Mouse (Mus musculus) left cerebral cortex, postnatal 4 days (tissue): ENCODE results near the gene Cyp17a1. TPM values are rescaled to one million over a fixed set of nuclear protein-coding genes. Genes with fewer than 3 reads are reported as not detected.
A peak's percentile ranks its signal among the peaks of the same experiment; 100 is the strongest.

Experiments
- DNase-seq: peaks from one replicate; pipeline ENCODE4 v3.0.0-alpha.2; 2022
- intact Hi-C: fragments of 180-260 bp; cut with DNase I; formaldehyde crosslinking; loops from one replicate; pipeline ENCODE4 v1.15.1; 2025
- total RNA-seq, 2 experiments: library from RNA; stranded (reverse); gene quantifications; 2 replicates each; pipeline ENCODE4 v1.2.3; 2021

The Cyp17a1 gene
- total RNA-seq = under 1 TPM in 1 of 2 experiments, not detected in 1; 0.24 TPM

DNA sequence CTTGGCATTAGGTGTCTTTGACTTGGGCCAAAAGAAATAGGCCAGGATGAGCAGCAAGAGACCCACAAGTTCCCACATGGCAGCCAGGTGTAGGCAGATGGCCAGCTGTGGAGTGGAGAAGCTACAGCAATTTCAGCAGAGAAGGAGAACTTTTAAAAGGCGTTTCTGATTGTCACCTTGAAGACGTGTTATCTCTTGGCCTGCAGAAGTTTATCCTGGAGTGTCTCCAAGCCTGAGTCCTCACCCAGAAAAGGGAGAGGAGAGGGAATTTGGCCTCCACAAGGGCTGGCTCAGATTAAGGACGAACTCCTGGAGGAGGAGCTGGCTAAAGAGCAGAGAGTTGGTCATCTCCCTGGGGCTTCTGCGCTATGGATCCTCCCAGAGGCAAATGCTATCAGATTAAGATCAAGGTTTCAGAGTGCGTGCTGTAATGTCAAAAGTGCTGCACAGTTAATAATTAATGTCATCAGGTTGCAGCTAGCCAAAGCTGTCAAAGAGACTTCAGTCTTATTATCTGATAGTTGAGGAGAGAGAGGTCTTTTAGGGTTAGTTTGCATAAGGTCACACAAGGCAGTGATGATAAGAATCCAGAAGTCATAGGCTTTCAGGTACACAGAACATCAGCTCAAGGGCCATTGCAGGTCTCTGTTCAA, at the start of gene Cyp17a1:
Cyp17a1 (minus strand) TSS at position 407 of the 653 bp plus-strand sequence.
- intact Hi-C loops = loop anchor here (5.0 kb wide), 1 partner anchor 199 kb away; no protein-coding TSS in a partner anchor
- no peak for DNase-seq

DNA sequence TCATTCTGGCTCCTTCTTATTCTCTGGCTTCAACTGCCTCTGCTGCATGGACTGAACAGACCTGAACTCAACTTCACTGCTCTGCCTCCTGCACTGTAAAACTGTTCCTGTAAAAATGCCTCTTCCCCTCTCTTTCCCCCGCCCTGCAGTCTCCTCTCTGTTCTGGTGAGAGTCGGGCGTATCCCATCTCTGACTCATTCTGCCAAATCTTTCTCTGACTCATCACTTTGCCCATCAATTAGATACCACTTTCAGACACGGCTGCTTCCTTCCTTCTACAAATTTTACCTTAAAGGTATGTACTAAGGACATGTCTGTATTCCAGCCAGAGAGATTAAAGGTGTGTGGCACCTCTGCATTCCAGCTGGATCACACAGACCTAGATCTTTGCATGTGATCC, 45.2 kb upstream of the Cyp17a1 start:
- DNase-seq = no peak
- intact Hi-C loops = no loop called here

DNA sequence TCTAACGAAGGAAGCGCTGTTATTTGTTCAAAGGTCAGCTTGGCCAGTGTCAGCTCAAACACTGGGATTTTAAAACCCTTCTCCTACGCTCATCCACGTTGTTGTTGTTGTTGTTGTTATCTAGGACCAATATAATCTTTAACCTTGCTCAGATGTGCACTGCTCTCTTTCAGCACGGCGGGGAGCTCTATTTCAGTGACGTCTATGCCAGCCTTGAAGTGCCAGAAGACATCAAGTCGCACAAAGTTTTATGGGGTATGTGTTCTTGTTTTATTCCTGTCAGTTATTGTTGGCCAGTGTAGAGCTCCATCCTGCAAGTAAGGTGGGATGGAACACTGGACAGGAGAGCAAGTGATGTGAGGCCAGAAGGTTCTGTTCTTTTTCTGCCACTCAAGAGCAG, 42.0 kb upstream of the Cyp17a1 start:
- intact Hi-C loops = no loop called here
- no peak for DNase-seq

DNA sequence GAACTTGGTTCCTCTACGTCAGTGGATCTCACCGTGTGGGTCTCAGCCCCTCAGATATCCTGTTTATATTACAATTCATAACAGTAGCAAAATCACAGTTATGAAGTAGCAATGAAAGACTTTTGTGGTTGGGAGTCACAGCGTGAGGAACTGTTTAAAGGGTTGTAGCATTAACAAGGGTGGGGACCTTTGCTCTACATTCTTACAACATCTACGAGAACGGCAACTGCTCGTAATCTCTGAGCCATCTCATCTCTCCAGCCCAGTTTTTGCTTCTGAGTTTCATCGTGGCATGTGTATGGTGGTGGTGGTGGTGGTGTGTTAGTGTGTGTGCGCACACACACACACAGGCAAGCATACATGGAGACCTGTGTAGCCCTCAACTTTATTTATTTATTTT, 41.3 kb upstream of the Cyp17a1 start:
- DNase-seq = no peak
- intact Hi-C loops = no loop called here

DNA sequence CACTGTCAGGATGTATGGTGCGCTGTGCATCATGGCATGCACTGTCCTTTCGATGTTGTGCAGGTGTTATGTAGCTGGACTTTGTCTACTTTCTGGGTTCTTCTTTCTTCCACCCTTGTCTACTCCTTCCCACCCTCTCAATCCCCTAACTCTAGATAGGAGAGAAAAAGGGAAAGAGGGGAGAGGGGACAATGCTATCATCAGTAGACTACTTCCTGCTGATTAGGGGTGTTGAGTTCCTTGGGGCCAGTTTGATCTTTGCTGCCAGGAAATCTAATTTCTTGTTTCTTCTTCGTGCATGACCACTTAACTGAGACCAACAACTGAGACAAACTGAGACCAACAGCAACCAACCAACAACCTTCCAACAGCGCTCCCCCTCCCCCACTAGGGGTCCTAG, 37.6 kb upstream of the Cyp17a1 start:
- no peak for DNase-seq
- intact Hi-C loops = no loop called here

DNA sequence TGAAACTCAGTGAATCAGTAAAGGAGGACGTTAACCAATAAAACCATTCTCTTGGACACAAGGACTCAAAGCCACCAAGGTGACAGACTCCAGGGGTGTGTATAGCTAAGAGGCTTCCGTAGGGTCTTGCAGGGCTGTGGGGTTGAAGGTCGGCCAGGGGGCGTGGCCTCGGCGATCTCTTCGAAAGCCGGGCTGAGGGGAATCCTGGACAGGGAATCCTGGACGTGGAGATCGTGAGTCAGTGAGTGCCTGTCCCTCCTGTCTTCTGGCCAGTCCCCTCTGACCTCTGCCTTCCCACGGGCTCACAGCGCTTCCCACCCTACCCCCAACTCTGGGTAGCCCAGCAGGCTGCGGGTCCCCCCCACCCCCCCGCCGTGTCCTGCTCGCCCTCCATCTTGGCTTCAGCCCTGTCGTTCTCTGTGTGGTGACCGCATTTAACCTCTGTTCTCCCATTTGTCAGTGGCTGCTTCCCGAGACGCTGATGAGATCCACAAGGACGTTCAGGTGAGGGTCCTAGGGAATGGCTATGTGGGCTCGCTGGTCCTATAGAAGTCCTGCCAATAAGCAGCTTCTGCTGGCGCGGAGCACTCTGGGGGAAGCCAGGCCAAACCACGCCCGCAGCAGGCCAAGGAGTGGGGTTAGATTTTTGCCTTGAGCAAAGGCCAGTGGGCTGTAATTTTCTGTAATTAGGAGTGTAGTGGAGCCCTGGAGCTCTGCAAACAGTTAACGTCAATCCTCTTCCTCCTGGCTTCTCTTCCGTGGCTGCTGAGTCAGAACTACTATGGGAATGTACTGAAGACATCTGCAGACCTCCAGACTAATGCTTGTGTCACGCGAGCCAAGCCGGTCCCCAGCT, 34.6 kb upstream of the Cyp17a1 start, which contains the start of gene As3mt:
As3mt (plus strand) TSS at position 163 of the 856 bp plus-strand sequence.
- peak; percentile 70 for DNase-seq
- intact Hi-C loops = no loop called here

DNA sequence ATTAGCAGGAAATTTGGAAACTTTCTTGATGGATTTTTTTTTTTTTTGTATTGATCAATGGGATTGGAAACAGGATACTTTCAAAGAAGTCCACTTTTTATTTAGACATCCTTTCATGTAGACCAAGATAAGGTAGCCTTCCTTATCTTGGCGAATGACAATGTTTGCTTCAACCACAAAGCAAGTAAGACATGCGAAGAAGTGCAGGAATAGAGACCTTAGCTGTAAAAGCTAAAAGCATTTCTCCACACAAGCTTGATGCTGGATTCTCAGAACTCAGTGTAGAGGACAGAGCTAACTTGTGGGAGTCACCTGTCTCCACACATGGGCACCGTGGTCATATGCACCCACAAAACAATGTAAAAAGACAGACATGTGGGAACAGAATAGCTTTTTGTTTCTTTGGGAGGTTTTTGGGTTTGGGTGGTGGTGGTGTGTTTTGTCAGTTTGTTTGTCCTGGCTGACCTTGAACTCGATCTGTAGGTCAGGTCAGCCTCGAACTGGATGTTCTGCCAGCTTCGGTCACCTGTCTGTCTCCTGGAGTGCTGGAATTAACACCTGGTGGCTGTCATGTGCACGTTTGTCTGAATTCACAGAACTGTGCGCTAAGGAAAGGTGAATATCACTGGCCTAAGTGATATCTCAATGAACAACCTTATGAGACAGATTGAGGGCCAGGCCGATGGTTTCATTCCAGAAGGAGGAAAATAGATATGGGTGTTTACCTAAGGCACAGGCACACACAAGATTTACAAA, 33.7 kb upstream of the Cyp17a1 start:
- no peak for DNase-seq
- intact Hi-C loops = no loop called here

DNA sequence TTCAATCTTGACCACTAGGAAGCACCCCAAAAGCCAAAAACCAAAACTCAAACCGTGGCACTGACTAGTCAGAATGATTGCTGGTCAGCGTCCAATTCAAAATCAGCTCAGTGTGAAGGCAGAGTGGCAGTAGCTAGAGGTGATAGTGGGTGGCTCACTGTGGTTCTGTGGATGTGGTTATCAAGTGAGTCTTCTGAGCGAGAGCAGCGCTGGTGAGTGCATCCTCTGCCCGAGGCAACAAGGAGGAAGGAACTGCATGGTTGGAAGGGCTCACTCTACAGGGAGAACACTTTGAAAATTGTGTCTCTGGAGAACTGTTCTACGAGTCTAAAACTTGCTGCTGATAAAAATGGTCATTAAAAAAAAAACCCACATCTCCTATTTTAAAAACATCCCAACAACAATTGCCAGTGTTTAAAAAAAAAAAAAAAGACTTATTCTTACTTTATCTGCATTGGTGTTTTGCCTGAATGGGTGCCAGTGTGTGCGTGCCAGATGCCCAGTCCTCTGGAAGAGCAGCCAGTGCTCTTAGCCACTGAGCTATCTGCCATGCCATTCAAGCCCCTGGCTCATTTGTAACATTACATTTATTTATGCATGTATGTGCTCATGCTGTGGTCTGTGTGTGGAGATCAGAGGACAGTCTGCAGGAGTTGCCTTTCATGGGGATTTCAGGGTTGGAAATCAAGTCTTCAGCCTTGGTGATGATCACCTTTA, 33.0 kb upstream of the Cyp17a1 start:
- intact Hi-C loops = no loop called here
- DNase-seq = no peak

DNA sequence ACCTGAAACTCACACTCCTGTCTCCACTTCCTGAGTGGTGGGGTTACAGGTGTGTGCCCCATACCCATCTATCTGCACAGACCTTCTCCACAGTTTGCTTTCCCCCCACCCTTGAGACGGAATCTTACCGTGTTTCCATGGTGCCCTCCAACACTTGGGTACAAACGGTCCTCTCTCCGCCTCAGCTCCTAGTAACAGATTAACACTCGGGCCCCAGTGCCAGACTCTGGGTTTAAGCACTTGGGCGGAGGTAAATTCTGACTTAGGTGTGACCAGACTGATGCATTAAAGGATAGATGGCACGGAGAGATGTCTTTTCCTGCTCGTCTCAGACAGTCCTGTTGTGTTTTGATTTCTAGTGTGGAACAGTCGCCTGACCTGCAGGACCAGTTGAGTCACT, 28.2 kb upstream of the Cyp17a1 start:
- intact Hi-C loops = no loop called here
- DNase-seq = no peak

DNA sequence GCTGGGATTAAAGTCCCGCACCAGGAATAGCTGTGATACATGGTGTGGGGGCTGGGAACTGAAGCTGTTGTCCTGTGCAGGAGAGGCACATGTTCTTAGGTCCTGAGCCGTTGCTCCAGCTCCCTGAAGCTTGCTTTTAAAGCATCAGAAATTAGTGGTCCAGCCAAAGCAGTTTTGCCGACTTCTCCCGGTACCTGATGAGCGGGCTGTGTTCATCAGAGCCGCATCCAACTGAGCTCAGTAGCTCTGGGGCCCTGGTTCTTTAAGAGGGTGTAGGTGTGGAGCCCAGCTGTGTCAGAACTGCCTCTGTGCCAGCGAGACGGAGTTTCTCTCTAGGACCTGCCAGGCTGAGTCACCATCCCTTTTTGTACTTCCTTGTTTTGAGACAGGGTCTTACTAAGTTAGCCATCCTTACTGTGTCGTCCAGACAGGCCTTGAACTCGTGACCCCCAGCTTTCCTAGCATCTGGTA, 26.1 kb upstream of the Cyp17a1 start:
- DNase-seq = no peak
- intact Hi-C loops = no loop called here

DNA sequence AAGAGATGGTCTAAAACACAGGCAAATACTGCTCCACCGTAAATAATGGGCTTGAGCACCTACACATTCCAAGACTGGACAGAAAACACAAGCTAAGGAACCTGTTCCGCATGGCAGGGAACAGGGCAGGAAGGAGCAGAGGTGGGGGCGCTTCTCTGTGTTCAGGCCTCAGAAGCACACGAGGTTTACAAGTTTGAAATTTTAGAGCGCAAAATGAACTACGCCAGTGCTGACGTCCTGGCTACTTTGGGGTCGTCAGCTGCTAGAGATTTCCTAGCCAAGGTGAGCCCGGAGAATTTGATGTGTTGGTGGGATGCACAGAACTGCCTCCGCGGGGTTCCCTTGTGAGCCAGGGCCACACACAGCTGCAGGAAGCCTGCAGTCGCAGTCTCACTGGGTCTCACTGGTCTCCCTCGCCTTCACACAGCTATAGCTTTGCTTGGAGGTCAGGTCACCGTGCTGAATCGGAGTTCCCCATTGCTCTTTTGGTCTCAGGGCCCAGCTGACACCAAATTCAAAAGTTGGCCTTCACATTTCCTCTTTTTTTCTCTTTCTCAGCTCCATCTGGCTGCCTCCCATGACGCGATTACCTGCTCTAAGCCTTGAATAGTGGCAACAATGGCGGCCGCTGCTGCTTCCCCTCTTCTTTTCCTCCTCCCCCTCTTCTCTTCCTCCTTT, 25.0 kb upstream of the Cyp17a1 start:
- intact Hi-C loops = no loop called here
- no peak for DNase-seq

DNA sequence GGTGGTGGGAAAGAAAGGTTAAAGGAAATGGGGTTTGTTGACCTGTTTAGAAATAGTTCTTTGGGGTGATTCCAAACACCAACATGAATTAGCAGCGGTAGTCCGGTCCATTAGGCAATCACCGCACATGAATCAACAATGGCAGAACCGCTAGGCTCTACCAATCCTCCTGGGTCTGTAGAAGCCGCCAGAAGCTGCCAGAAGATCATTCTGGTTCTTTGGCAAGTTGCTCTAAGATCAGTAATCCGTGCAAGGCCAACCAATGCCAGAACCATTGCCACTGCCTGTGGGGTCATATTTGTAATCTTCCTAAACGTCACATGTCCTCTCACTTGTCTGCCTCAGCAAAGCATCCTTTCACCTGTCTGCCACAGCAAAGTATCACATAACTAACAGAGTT, 24.0 kb upstream of the Cyp17a1 start:
- intact Hi-C loops = no loop called here
- peak; percentile 24 for DNase-seq

DNA sequence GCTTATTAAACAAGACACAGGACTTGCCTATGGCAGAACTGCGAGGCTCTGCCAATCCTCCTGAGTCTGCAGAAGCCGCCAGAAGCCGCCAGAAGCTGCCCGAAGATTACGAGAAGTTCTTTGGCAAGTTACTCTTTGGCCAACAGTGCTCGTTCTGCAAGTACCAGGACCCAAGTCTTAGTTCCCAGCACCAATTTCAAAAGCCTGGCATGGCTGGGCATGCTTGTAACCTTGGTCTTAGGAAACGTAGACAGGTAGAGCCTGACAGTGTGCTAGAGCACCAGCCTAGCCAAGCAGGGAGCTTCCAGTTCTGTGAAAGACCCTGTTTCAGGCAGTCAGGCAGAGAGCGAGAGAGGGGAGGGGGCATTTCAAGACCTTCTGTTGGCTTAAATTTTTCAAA, 23.5 kb upstream of the Cyp17a1 start:
- no peak for DNase-seq
- intact Hi-C loops = no loop called here

DNA sequence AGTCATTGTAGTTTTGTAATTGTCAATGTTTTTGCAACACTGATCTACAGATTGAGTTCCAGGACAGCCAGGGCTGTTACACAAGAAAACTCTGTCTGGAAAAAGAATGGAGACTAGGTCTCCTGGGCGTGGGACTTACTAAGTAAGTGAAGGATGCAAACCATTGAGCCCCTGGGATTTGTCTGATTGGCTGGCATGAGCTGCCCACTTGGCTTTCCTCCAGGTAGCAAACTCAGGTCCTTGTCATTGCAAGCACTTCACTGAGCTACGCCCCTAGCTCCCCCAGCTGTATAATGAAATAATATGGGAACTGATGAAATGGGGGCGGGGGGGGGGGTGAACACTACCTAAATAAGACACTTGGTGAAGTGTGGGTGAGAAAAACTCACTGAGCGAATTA, 20.2 kb upstream of the Cyp17a1 start:
- intact Hi-C loops = no loop called here
- DNase-seq = peak; percentile 34

DNA sequence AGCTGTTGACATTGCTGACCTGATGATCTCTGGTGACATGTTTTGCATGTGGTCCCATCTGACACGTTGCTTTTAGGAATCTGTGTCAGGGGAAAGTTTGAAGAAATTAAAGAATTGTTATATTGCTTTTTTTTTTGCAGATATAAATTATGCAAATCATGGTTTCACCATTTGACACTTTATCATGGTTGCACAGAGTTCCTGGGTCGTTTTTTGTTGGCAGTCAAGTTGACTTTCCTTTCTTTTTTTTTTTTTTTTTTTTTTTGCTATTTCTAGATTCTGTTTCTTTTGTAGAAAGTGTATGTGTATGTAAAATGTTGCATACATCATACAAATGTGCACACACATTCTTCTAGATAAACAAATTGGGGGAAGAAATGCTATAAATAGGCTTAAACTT, 18.1 kb upstream of the Cyp17a1 start:
- no peak for DNase-seq
- intact Hi-C loops = no loop called here

DNA sequence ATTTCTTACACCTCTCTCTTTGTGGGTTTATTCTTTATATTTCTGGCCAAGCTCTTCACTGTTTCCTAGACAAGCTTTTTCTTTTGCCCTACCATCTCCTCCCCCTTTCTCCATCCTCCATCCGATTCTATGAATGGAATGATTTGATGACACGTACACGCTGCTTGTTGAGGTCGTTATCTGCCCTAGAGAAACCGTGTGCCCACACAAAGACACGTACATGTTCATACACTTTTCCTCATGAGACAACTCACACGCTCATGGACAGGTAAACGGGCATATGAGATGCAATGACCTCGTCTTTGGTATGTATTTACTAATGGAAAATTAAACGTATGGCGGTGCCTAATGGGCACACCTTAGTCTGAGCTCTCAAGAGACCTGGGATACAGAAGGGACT, 17.4 kb upstream of the Cyp17a1 start:
- intact Hi-C loops = no loop called here

DNA sequence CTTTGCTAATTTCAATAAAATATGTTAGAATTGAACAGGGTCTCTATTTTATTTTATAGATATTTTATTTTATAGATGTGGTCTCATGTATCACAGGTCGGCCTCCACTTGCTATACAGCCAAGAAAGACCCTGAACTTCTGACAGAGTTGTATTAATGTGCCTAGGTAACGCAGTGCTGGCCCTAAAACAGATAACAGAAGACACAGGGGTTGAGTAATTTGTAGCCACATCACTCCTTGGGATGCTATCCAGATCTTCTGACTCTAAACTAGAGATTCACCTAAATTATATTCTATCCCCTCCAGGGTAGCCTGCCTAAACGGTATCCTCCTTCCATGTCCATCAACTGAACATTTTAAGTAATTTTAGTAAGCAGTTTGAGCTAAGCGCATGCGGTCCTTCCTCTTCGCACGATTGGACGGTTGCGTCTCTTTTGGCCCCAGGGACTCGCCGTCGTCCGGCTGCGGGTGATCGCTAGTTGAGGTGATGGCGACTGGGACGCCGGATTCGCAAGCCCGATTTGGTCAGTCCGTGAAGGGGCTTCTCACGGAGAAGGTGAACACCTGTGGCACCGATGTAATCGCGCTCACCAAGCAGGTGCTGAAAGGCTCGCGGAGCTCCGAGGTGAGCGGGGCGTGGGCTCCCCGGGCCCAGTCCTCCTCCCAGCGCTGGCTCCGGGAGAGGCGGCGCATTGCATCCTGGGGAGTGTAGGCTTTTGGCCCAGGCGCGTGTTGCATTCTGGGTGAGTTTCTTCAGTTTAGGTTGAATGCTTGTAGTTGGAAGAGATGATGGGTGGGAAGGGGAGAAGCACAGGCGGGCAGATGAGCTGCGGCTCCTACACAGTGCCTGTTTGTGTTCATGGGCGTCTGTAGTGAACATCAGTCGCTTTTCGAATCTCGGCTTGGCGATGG, 16.7 kb upstream of the Cyp17a1 start, which contains the start of gene Borcs7:
Borcs7 (plus strand) TSS at position 447 of the 913 bp plus-strand sequence.
- peak; percentile 86 for DNase-seq

More for the DNA sequence above, 17.4 kb upstream of the Cyp17a1 start:
- no peak for DNase-seq

DNA sequence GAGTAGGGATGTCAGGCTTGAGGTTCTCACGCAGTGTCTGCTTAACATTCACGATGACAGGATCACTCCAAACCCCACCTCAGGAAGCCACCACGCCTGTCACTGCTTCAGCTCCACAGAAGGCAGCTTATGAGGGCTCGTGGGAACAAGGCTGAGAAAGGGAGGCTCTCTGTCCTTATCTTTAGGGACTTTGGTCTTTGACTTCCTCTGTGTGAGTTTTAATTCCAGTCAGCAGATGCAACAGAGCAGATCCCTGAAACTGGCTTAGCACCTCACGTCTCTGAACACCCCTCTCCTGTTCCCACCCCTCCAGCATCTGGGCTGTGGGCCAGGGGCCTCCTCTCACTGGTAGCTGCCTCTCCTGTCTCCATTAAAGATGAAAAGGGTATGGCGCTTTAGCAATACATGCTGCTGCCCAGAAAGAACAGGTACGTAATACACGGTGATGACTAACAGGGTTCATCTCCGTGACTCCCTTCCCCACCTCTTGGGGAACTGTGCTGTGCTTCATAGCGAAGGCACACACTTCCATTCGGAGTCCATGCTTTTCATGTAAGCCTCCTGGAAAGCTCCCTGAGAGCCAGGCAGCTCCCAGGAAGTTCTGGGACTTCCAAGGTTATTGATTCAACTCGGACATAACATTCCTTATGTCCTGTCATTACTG, 6.9 kb upstream of the Cyp17a1 start:
- intact Hi-C loops = no loop called here

More for the DNA sequence above, 16.7 kb upstream of the Cyp17a1 start, which contains the start of gene Borcs7:
- intact Hi-C loops = no loop called here

More for the DNA sequence above, 6.9 kb upstream of the Cyp17a1 start:
- no peak for DNase-seq
